Mouse (Mus musculus) CH12.LX (cell line): ENCODE measurements around the gene Fbxl14.

ENCODE experiments used
- BHLHE40 ChIP-seq: IDR thresholded peaks from 2 replicates; pipeline ENCODE4 v1.6.1; 2011; ENCODE audit warnings: mild to moderate bottlenecking, low read depth, low read length, improper control_type of control experiment
- CTCF ChIP-seq, 2 experiments: IDR thresholded peaks in 1 of 2; conservative IDR thresholded peaks in 1 of 2; 2 replicates each; pipeline ENCODE4 v1.5.1; 2011 to 2012; ENCODE audit warnings: low read depth in 2 of 2, low read length in 2 of 2, improper control_type of control experiment in 1 of 2, inconsistent platforms in 1 of 2, mild to moderate bottlenecking in 1 of 2, moderate library complexity in 1 of 2
- ETS1 ChIP-seq: conservative IDR thresholded peaks from 2 replicates; pipeline ENCODE4 v1.6.1; 2012; ENCODE audit warnings: low read depth, mild to moderate bottlenecking, inconsistent platforms, low read length, improper control_type of control experiment, moderate library complexity
- HCFC1 ChIP-seq: IDR thresholded peaks from 2 replicates; pipeline ENCODE4 v1.6.1; 2012; ENCODE audit warnings: low read depth, mild to moderate bottlenecking, inconsistent platforms, low read length, improper control_type of control experiment
- MYC ChIP-seq: IDR thresholded peaks from 2 replicates; pipeline ENCODE4 v1.6.1; 2011; ENCODE audit warnings: low read depth, mild to moderate bottlenecking, improper control_type of control experiment, low read length
- POLR2A ChIP-seq: IDR thresholded peaks from 2 replicates; pipeline ENCODE4 v1.6.1; 2011; ENCODE audit warnings: low read depth, mild to moderate bottlenecking, improper control_type of control experiment, low read length
- POLR2AphosphoS2 ChIP-seq: IDR thresholded peaks from 2 replicates; pipeline ENCODE4 v1.6.1; 2011; ENCODE audit warnings: low read depth, low read length, improper control_type of control experiment
- SMC3 ChIP-seq: IDR thresholded peaks from 2 replicates; pipeline ENCODE4 v1.6.1; 2011; ENCODE audit warnings: low read depth, low read length, improper control_type of control experiment
- USF1 ChIP-seq: IDR thresholded peaks from 2 replicates; pipeline ENCODE4 v1.6.1; 2014; ENCODE audit warnings: low read depth, mild to moderate bottlenecking, inconsistent platforms, low read length, improper control_type of control experiment

DNA sequence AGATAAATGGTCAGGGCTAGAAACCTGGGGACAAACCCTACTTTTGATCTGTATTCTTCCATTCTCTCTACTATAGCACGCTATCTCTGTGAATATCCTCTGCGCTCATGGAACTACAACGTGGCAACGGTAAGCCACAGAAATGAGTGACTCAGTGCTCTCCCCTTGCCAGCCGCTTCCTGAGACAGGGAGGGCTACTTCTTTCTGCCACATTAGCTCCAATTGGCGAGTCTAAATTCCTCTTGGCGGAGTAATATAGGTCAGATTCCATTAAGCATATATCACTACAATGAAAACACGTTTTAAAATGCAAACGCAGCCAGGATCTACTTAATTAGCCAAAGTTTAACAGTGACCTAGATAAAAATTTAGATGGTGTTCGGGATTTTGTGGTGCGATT is 33.2 kb downstream of the Fbxl14 start:
- no peak for TF ChIP-seq BHLHE40
- no peak for TF ChIP-seq USF1
- TF ChIP-seq MYC = no peak
- no peak for TF ChIP-seq CTCF (conservative IDR thresholded peaks at IDR 0.05 in 1 of 2, IDR thresholded peaks at IDR 0.05 in 1 of 2; ENCODE audit: low read depth in 2 of 2, low read length in 2 of 2)
- TF ChIP-seq ETS1 = no peak
- TF ChIP-seq POLR2AphosphoS2 = no peak
- no peak for TF ChIP-seq POLR2A
- TF ChIP-seq HCFC1 = no peak
- no peak for TF ChIP-seq SMC3
